Mouse (Mus musculus) kidney, adult 2 months (tissue): Measurements from ENCODE around the gene Mien1.

Experiments used
- CTCF ChIP-seq: fragments of 200-500 bp; conservative IDR thresholded peaks from 2 replicates; pipeline ENCODE4 v1.5.1; 2011; ENCODE audit warnings: low read depth, mild to moderate bottlenecking, control low read depth, low read length, moderate library complexity, mixed read lengths; ENCODE audit not compliant: insufficient read depth, insufficient read length
- POLR2A ChIP-seq: fragments of 200-500 bp; IDR thresholded peaks from one replicate; pipeline ENCODE4 v1.6.1; 2011; ENCODE audit warnings: low read depth, low read length, control low read depth

DNA sequence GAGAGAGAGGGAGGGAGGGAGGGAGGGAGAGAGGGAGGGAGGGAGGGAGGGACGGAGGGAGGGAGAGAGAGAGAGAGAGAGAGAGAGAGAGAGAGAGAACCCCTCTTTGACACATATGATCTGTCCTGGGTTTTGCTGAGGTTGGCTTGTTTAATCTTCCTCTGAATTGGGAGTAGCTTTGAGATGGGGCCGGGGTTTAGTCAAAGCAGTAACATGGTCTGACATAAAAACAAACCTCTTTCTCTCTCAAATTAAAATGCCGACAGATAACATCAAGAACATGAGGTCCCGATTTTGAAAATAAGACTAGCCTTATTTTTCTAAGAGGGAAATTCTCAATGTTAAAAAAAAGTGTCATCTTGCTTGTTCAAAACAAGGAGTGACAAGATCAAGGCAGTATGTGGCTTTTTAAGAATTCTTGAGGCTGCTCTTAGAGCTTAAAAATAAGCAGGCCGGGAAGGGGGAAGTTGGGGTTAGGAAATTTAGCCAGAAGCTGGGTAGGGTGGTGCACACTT is 48.8 kb upstream of the Mien1 start:
- TF ChIP-seq CTCF (no peak), POLR2A (no peak)
